Mouse (Mus musculus) liver, embryonic 14.5 days (tissue): Measurements from ENCODE around the gene Ccdc127. TPM values are rescaled to one million over a fixed set of nuclear protein-coding genes. Genes with fewer than 3 reads are reported as not detected.

ENCODE experiments used
- ATAC-seq: fragments of 200-750 bp; cut with Nextera tagmentation; 2 replicates; pipeline ENCODE4 v1.8.0; 2017; ENCODE audit warnings: moderate number of reproducible peaks, mild to moderate bottlenecking, moderate library complexity; ENCODE audit not compliant: insufficient read depth
- DNase-seq, 3 experiments: peaks; one replicate each; pipeline ENCODE4 v3.0.0-alpha.2; 2012 to 2013; ENCODE audit warnings: low read depth in 3 of 3, low spot score in 3 of 3
- H3K27ac ChIP-seq: fragments of 300-500 bp; sonication (generic); 2 replicates; pipeline ENCODE4 v1.5.1; 2014; ENCODE audit warnings: moderate library complexity, mild to moderate bottlenecking, control low read depth, inconsistent platforms
- H3K27me3 ChIP-seq: fragments of 300-500 bp; sonication (generic); 2 replicates; pipeline ENCODE4 v1.6.1; 2014; ENCODE audit warnings: mild to moderate bottlenecking, low read length, moderate library complexity; ENCODE audit not compliant: control insufficient read depth, insufficient read depth
- H3K36me3 ChIP-seq: fragments of 300-500 bp; sonication (generic); replicated peaks from 2 replicates; pipeline ENCODE4 v1.6.1; 2014; ENCODE audit warnings: low read depth; ENCODE audit not compliant: control insufficient read depth, insufficient read depth
- H3K4me1 ChIP-seq, 2 experiments: fragments of 200-500 bp in 1 of 2; fragments of 300-500 bp in 1 of 2; sonication (generic) in 1 of 2; replicated peaks; 2 replicates each; pipeline ENCODE4 v1.6.1; 2012 to 2014; ENCODE audit warnings: antibody characterized with exemption in 1 of 2, inconsistent platforms in 1 of 2, low read length in 1 of 2; ENCODE audit not compliant: control insufficient read depth in 2 of 2, insufficient read depth in 2 of 2
- H3K4me2 ChIP-seq: fragments of 300-500 bp; sonication (generic); 2 replicates; pipeline ENCODE4 v1.6.1; 2014; ENCODE audit warnings: low read depth, mild to moderate bottlenecking, control low read depth, moderate library complexity
- H3K4me3 ChIP-seq, 2 experiments: fragments of 200-500 bp in 1 of 2; fragments of 300-500 bp in 1 of 2; sonication (generic) in 1 of 2; 2 replicates each; pipeline ENCODE4 v1.5.1; 2012 to 2014; ENCODE audit warnings: low read depth in 2 of 2, low read length in 2 of 2, mild to moderate bottlenecking in 2 of 2, control low read depth in 1 of 2, inconsistent platforms in 1 of 2, moderate library complexity in 1 of 2; ENCODE audit not compliant: insufficient read depth in 1 of 2
- H3K9ac ChIP-seq: fragments of 300-500 bp; sonication (generic); replicated peaks from 2 replicates; pipeline ENCODE4 v1.6.1; 2014; ENCODE audit warnings: mild to moderate bottlenecking, control low read depth, moderate library complexity
- H3K9me3 ChIP-seq: fragments of 300-500 bp; sonication (generic); 2 replicates; pipeline ENCODE4 v1.6.1; 2016; ENCODE audit warnings: low read length, mixed read lengths; ENCODE audit not compliant: control insufficient read depth
- CTCF ChIP-seq: IDR thresholded peaks from 2 replicates; pipeline ENCODE4 v1.5.1; 2016; ENCODE audit warnings: antibody characterized with exemption, low read depth, control low read depth
- EP300 ChIP-seq: IDR thresholded peaks from 2 replicates; pipeline ENCODE4 v1.6.1; 2016; ENCODE audit warnings: antibody characterized with exemption, low read depth
- WGBS: fragments of 180-500 bp; shearing (Covaris S2); extraction: QIAGEN DNeasy Blood & Tissue Kit; methylation state at CpG from one replicate; pipeline ENCODE4 v1.1.7; 2014; ENCODE audit not compliant: insufficient replicate concordance; 5-methylcytosine and 5-hydroxymethylcytosine counted together
- microRNA counts: library from miRNA; unstranded; fragments of <30 nt; microRNA quantifications from one replicate; lab custom pipeline; 2016
- microRNA-seq: library from miRNA; unstranded; fragments of <30 nt; microRNA quantifications from one replicate; pipeline ENCODE4, GENCODE M21; 2016
- polyA plus RNA-seq, 2 experiments: library from polyadenylated mRNA; depleted of rRNA in 1 of 2; stranded (reverse) in 1 of 2; unstranded in 1 of 2; fragments of >200 nt; fragmentation: Nextera tagmentation in 1 of 2; extraction: Ambion mirVana in 1 of 2; gene quantifications; 2 replicates each; pipeline versions ENCODE4 v1.2.1 to v1.2.3; 2012 to 2014

Gene Ccdc127
- polyA plus RNA-seq, 2 experiments, result 4.4 to 16.2 TPM

GRCm38 (mm10) chr13:74389730-74390129 is 39.6 kb downstream of the Ccdc127 start:
- TF ChIP-seq CTCF (no peak), EP300 (no peak)
- Histone ChIP-seq H3K9me3 (no peaks in the 10 kb centered on the region), H3K36me3 (no peaks in the 10 kb centered on the region), H3K9ac (no peak overlapping the region), H3K27ac (no peak overlapping the region), H3K4me3 (peak overlapping the region in 1 of 2 experiments; percentile 59; a peak in 1 of 4 replicates), H3K4me1 (no peaks in the 10 kb centered on the region), H3K4me2 (peak overlapping the region; percentile 61), H3K27me3 (no peaks in the 10 kb centered on the region)
- no peak for DNase-seq
- no peak for ATAC-seq
- 49% methylated on average over 6 of the region's 6 CpGs for WGBS

- TF ChIP-seq EP300 (no peak), CTCF (no peak)
- no peaks in the 10 kb centered on the region for H3K36me3 ChIP-seq
- H3K4me1 ChIP-seq, result no peaks in the 10 kb centered on the region
- peak within 1 kb of the TSS; percentile 61 for H3K4me2 ChIP-seq
- no peak within 1 kb of the TSS for H3K27ac ChIP-seq
- H3K4me3 ChIP-seq, result peak within 1 kb of the TSS; percentile 59 to 98
- no peaks in the 10 kb centered on the region for H3K27me3 ChIP-seq
- ATAC-seq (peak; percentile 56; the same call in 1 of the 2 replicates), DNase-seq (peak; percentile 23 to 29 (median 28))
- WGBS, result 1% methylated on average over 14 of the region's 14 CpGs
- H3K9ac ChIP-seq, result peak within 1 kb of the TSS; percentile 47
- H3K9me3 ChIP-seq, result no peaks in the 10 kb centered on the region
These were observed 40.4 kb downstream of the Ccdc127 start, which contains the start of gene Zfp72 for GRCm38 (mm10) chr13:74390371-74390990. Gene Zfp72 (minus strand): TSS chr13:74390836.

DNA sequence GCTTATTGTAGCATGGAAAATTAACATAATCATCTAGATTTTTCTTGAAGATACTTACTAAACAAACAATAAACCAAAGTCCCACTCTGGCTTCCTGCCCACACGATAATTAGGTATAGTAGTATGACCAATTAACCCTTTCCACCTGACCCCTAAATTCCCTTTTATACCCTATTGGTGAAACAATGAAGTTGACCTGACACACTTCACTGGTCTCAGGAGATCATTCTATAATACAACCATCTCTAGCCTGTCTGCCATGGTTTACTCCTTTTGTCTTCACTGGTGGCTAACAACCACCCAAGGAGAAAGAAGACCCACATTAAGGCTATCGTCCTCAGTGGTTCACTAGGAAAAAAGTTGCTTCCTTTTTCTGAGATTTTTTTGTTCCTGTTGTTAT is 41.0 kb downstream of the Ccdc127 start:
- TF ChIP-seq CTCF, result no peak
- no peak for TF ChIP-seq EP300

GRCm38 (mm10) chr13:74399298-74399839 is 49.3 kb downstream of the Ccdc127 start, which contains the start of gene Ftl1-ps1:
Gene Ftl1-ps1 (plus strand): TSS chr13:74399694.
- Histone ChIP-seq H3K4me3 (no peak within 1 kb of the TSS), H3K9ac (no peak within 1 kb of the TSS), H3K27ac (no peak within 1 kb of the TSS), H3K4me2 (no peak within 1 kb of the TSS), H3K27me3 (no peaks in the 10 kb centered on the region), H3K36me3 (no peaks in the 10 kb centered on the region), H3K4me1 (no peaks in the 10 kb centered on the region), H3K9me3 (no peaks in the 10 kb centered on the region)
- TF ChIP-seq EP300 (no peak), CTCF (no peak)
- ATAC-seq (no peak), DNase-seq (no peak)
- 22% methylated on average over 11 of the region's 11 CpGs for WGBS

More for the DNA sequence above, 41.0 kb downstream of the Ccdc127 start:
- Histone ChIP-seq H3K4me3 (no peak overlapping the region), H3K4me2 (no peak overlapping the region), H3K9ac (no peak overlapping the region), H3K27me3 (no peaks in the 10 kb centered on the region), H3K36me3 (no peaks in the 10 kb centered on the region), H3K9me3 (no peaks in the 10 kb centered on the region), H3K27ac (no peak overlapping the region), H3K4me1 (no peaks in the 10 kb centered on the region)
- DNase-seq (no peak), ATAC-seq (no peak)
- WGBS, result 52% methylated on average over 2 of the region's 2 CpGs

MicroRNA genes within 50 kb of the gene (microRNA counts, 519-probe panel; counts per million panel counts)
- microRNA mmu-miR-692 (lab: Ali Mortazavi, UCI), result 69.9 counts per million

Small RNAs within 50 kb of the gene (microRNA-seq; reads per million reads assigned to microRNA genes)
- gene Mir692-3, result not detected

Other genes with a start within 250 kb of the Ccdc127 start
- gene Slc9a3, start 228.9 kb upstream of the Ccdc127 start, polyA plus RNA-seq (2012; rRNA removed), result not detected in 2 replicates
- gene Slc9a3, start 228.9 kb upstream of the Ccdc127 start, polyA plus RNA-seq (2014; fragmentation: Nextera tagmentation; extraction: Ambion mirVana), result not detected in 2 replicates
- gene Exoc3, start 141.6 kb upstream of the Ccdc127 start, polyA plus RNA-seq (2012; rRNA removed), result 8.7 and 10.4 TPM in 2 replicates
- 31.0 and 32.9 TPM in 2 replicates for gene Exoc3, start 141.6 kb upstream of the Ccdc127 start, polyA plus RNA-seq (2014; fragmentation: Nextera tagmentation; extraction: Ambion mirVana)
- gene Ahrr, start 58.0 kb upstream of the Ccdc127 start, polyA plus RNA-seq (2012; rRNA removed), result 0.05 and 0.08 TPM in 2 replicates
- 0.05 and 0.17 TPM in 2 replicates for gene Ahrr, start 58.0 kb upstream of the Ccdc127 start, polyA plus RNA-seq (2014; fragmentation: Nextera tagmentation; extraction: Ambion mirVana)
- 49.8 and 56.0 TPM in 2 replicates for gene Pdcd6, start 32.7 kb upstream of the Ccdc127 start, polyA plus RNA-seq (2012; rRNA removed)
- 73.4 and 80.9 TPM in 2 replicates for gene Pdcd6, start 32.7 kb upstream of the Ccdc127 start, polyA plus RNA-seq (2014; fragmentation: Nextera tagmentation; extraction: Ambion mirVana)
- gene Sdha, start within 50 bp of the Ccdc127 start, polyA plus RNA-seq (2012; rRNA removed), result 56.6 and 78.7 TPM in 2 replicates
- 118 and 130 TPM in 2 replicates for gene Sdha, start within 50 bp of the Ccdc127 start, polyA plus RNA-seq (2014; fragmentation: Nextera tagmentation; extraction: Ambion mirVana)
- 0.01 and 0.02 TPM in 2 replicates for gene Lrrc14b, start 13.7 kb downstream of the Ccdc127 start, polyA plus RNA-seq (2012; rRNA removed)
- gene Lrrc14b, start 13.7 kb downstream of the Ccdc127 start, polyA plus RNA-seq (2014; fragmentation: Nextera tagmentation; extraction: Ambion mirVana), result not detected in 2 replicates
- 0.19 and 0.23 TPM in 2 replicates for gene Zfp72, start 40.5 kb downstream of the Ccdc127 start, polyA plus RNA-seq (2012; rRNA removed)
- gene Zfp72, start 40.5 kb downstream of the Ccdc127 start, polyA plus RNA-seq (2014; fragmentation: Nextera tagmentation; extraction: Ambion mirVana), result 0.87 and 0.88 TPM in 2 replicates
- gene Ftl1-ps1, start 49.4 kb downstream of the Ccdc127 start, polyA plus RNA-seq (2012; rRNA removed), result 43.4 and 91.5 TPM in 2 replicates
- gene Ftl1-ps1, start 49.4 kb downstream of the Ccdc127 start, polyA plus RNA-seq (2014; fragmentation: Nextera tagmentation; extraction: Ambion mirVana), result 86.3 and 88.3 TPM in 2 replicates
- 1.7 and 3.5 TPM in 2 replicates for gene Zfp825, start 143.7 kb downstream of the Ccdc127 start, polyA plus RNA-seq (2012; rRNA removed)
- 7.8 and 8.0 TPM in 2 replicates for gene Zfp825, start 143.7 kb downstream of the Ccdc127 start, polyA plus RNA-seq (2014; fragmentation: Nextera tagmentation; extraction: Ambion mirVana)